Mouse (Mus musculus): Measurements from ENCODE around the gene Cep128. TPM values are rescaled to one million over a fixed set of nuclear protein-coding genes. Genes with fewer than 3 reads are reported as not detected.

The Cep128 gene
- polyA plus RNA-seq, 1 experiment from 2014 or later = 8.6 TPM

- WGBS = 90% methylated on average over 3 of the region's 3 CpGs
- Histone ChIP-seq H3K4me3 (ENCODE audit: low read length) (no peak overlapping the region), H3K9ac (ENCODE audit: low read depth, low read length) (no peak overlapping the region), H3K4me2 (replicated peaks; ENCODE audit: low read depth, low read length) (no peak overlapping the region), H3K27me3 (ENCODE audit: control insufficient read depth, insufficient read depth, low read length) (no peaks in the 10 kb centered on the region), H3K4me1 (ENCODE audit: control insufficient read depth, insufficient read depth, low read length) (no peaks in the 10 kb centered on the region), H3K9me3 (ENCODE audit: control insufficient read depth, low read length) (no peaks in the 10 kb centered on the region), H3K36me3 (ENCODE audit: control insufficient read depth, insufficient read depth, low read length) (no peaks in the 10 kb centered on the region), H3K27ac (ENCODE audit: low read depth, low read length) (no peak overlapping the region)
- no peak for ATAC-seq (ENCODE audit: low FRiP score, low TSS enrichment)
These were observed 413.1 kb downstream of the Cep128 start for GRCm38 (mm10) chr12:90971156-90971555.

DNA sequence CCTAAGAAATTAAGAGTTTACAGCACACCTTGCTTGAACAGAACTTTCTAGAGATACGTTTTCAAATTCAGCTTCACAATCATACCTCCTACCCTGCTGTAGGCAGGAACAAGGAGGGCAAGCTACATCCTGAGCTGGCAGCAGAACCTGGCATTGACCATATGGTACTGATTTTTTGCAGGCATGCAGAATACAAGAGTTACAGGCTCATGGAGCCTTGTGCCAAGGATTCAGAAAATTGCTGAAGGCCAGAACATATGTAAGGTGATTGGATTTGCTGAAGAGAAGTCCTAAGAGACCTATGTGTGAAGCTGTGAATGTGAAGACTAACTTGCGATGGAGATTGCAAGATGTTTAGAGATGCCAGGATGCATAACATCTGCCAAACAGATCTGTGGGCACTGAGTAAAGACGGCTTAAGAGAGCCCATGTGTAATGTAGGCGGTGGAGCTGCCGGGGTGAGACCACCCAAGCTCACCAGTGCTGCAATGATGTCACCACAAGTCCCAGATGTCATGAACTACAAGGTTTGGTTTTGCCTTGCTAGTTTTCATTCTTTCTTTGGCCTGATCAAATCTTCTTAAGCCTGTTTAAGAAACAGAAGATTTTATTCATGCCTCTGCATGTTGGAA, 422.7 kb downstream of the Cep128 start:
- Histone ChIP-seq H3K27me3 (ENCODE audit: control insufficient read depth, insufficient read depth, low read length) (no peaks in the 10 kb centered on the region), H3K9me3 (ENCODE audit: control insufficient read depth, low read length) (no peaks in the 10 kb centered on the region), H3K27ac (ENCODE audit: low read depth, low read length) (no peak overlapping the region), H3K9ac (ENCODE audit: low read depth, low read length) (no peak overlapping the region), H3K36me3 (ENCODE audit: control insufficient read depth, insufficient read depth, low read length) (no peaks in the 10 kb centered on the region), H3K4me1 (ENCODE audit: control insufficient read depth, insufficient read depth, low read length) (no peaks in the 10 kb centered on the region), H3K4me3 (ENCODE audit: low read length) (no peak overlapping the region), H3K4me2 (replicated peaks; ENCODE audit: low read depth, low read length) (no peak overlapping the region)
- WGBS = 91% methylated on average over 5 of the region's 5 CpGs
- ATAC-seq (ENCODE audit: low FRiP score, low TSS enrichment) = no peak

DNA sequence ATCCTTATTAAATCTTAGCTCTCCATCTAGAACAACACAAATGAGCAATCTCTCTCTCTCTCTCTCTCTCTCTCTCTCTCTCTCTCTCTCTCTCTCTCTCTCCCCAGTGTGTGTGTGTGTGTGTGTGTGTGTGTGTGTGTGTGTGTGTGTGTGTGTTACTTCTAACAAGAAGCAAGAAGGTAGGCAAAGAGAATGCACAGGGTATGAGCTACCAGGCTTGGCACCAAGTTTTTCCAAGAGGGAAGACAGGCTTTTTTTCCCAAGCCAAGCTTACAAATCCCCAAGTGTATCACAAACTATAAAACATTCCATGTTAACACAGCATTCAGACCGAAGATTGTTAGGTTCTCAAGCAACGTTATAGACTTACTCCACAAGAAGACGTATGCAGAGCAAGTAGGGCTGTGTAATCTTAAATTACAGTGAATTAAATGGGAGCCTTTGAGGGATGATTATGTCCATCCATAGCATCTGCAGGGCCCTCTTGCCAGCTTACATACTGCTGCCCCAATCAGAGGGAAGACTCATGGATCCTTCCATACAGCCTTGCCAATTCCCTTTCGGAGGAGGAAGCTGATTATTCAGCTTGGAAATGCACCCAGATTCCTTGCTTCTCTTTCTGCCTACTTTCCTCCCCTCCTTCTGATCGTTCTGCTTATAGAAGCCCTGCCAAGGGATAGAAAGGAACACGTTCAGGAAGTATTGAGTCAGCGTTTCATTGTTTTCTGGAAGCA, 429.3 kb downstream of the Cep128 start:
- whole genome bisulfite sequencing = 86% methylated on average over 7 of the region's 7 CpGs
- Histone ChIP-seq H3K9ac (ENCODE audit: low read depth, low read length) (no peak overlapping the region), H3K9me3 (ENCODE audit: control insufficient read depth, low read length) (no peaks in the 10 kb centered on the region), H3K27ac (ENCODE audit: low read depth, low read length) (no peak overlapping the region), H3K36me3 (ENCODE audit: control insufficient read depth, insufficient read depth, low read length) (no peaks in the 10 kb centered on the region), H3K27me3 (ENCODE audit: control insufficient read depth, insufficient read depth, low read length) (no peaks in the 10 kb centered on the region), H3K4me2 (replicated peaks; ENCODE audit: low read depth, low read length) (no peak overlapping the region), H3K4me1 (ENCODE audit: control insufficient read depth, insufficient read depth, low read length) (no peaks in the 10 kb centered on the region), H3K4me3 (ENCODE audit: low read length) (no peak overlapping the region)
- ATAC-seq (ENCODE audit: low FRiP score, low TSS enrichment) = no peak

Small RNA genes within 50 kb of the gene (microRNA-seq; reads per million reads assigned to microRNA genes)
- gene Gm44370 = not detected

Other genes with a start within 250 kb of the Cep128 start
- gene Tshr, start 154 bp upstream of the Cep128 start, polyA plus RNA-seq (2014; fragmentation: Nextera tagmentation; extraction: Ambion mirVana) = 0.16 and 0.73 TPM in 2 replicates
- gene Gtf2a1, start 206.1 kb upstream of the Cep128 start, polyA plus RNA-seq (2014; fragmentation: Nextera tagmentation; extraction: Ambion mirVana) = 33.4 and 45.7 TPM in 2 replicates